Mouse (Mus musculus) myocyte (in vitro differentiated cells): ENCODE results near the gene Gm13199.

Experiments
- E2F4 ChIP-seq: IDR thresholded peaks from one replicate; pipeline ENCODE4 v1.6.1; 2011; ENCODE audit warnings: mild to moderate bottlenecking, control low read depth, moderate library complexity; ENCODE audit not compliant: insufficient read depth
- MAX ChIP-seq: IDR thresholded peaks from one replicate; pipeline ENCODE4 v1.6.1; 2011; ENCODE audit warnings: low read depth, mild to moderate bottlenecking, control low read depth
- POLR2A ChIP-seq: IDR thresholded peaks from one replicate; pipeline ENCODE4 v1.6.1; 2011; ENCODE audit warnings: low read depth, mild to moderate bottlenecking, control low read depth, moderate library complexity; ENCODE audit not compliant: insufficient read length
- POLR2AphosphoS2 ChIP-seq: IDR thresholded peaks from one replicate; pipeline ENCODE4 v1.6.1; 2011; ENCODE audit warnings: low read depth, control low read depth; ENCODE audit not compliant: insufficient read length

- no peak for TF ChIP-seq MAX
- TF ChIP-seq E2F4: no peak
- TF ChIP-seq POLR2A: no peak
- TF ChIP-seq POLR2AphosphoS2: no peak
Measured at GRCm38 (mm10) chr2:5889412-5889811, 26.7 kb upstream of the Gm13199 start.
